Mouse (Mus musculus) midbrain, embryonic 15.5 days (tissue): ENCODE measurements at regions not wholly inside any gene's neighbourhood (a gene's known extent, or its start where the extent isn't known, plus 50 kb on each side); places are given as distances from the start of the nearest gene placed in this dataset.

ENCODE experiments used
- ATAC-seq: fragments of 200-750 bp; cut with Nextera tagmentation; replicated peaks from 2 replicates; pipeline ENCODE4 v1.8.0; 2017; ENCODE audit warnings: moderate TSS enrichment
- H3K27ac ChIP-seq: fragments of 300-500 bp; sonication (generic); 2 replicates; pipeline ENCODE4 v1.5.1; 2015; ENCODE audit warnings: mild to moderate bottlenecking, inconsistent platforms
- H3K27me3 ChIP-seq: fragments of 300-500 bp; sonication (generic); replicated peaks from 2 replicates; pipeline ENCODE4 v1.6.1; 2015; ENCODE audit warnings: inconsistent platforms
- H3K36me3 ChIP-seq: fragments of 300-500 bp; sonication (generic); replicated peaks from 2 replicates; pipeline ENCODE4 v1.6.1; 2015; ENCODE audit warnings: inconsistent platforms
- H3K4me1 ChIP-seq: fragments of 300-500 bp; sonication (generic); 2 replicates; pipeline ENCODE4 v1.6.1; 2015; ENCODE audit warnings: inconsistent platforms
- H3K4me2 ChIP-seq: fragments of 300-500 bp; sonication (generic); 2 replicates; pipeline ENCODE4 v1.6.1; 2015; ENCODE audit warnings: inconsistent platforms, mild to moderate bottlenecking, moderate library complexity
- H3K4me3 ChIP-seq: fragments of 300-500 bp; sonication (generic); 2 replicates; pipeline ENCODE4 v1.5.1; 2015; ENCODE audit warnings: mild to moderate bottlenecking, inconsistent platforms
- H3K9ac ChIP-seq: fragments of 300-500 bp; sonication (generic); 2 replicates; pipeline ENCODE4 v1.6.1; 2015; ENCODE audit warnings: mild to moderate bottlenecking, inconsistent platforms
- H3K9me3 ChIP-seq: fragments of 300-500 bp; sonication (generic); 2 replicates; pipeline ENCODE4 v1.6.1; 2016; ENCODE audit warnings: inconsistent platforms
- WGBS: fragments of 180-500 bp; shearing (Covaris S2); methylation state at CpG from one replicate; pipeline ENCODE4 v1.1.7; 2015; ENCODE audit warnings: mixed read lengths; 5-methylcytosine and 5-hydroxymethylcytosine counted together

DNA sequence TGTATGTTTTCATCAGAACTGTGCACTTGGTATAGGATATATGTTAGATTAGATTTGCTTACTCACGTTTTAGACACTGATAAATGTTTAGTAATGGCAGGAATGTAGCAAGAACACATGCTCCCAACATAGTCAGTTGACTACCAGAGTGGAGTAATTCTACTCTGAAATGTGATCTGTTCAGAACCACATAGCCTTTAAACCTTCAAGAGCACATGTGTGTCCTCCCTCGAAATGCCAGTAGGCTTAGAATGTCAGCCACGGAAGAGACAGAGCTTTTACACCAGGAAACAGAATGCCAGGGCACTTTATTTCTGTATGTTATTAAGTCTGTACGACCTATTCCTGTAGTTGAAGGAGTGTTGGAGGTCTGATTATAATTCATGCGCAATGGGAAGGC, 51.3 kb upstream of the Cd28 start:
- 87% methylated on average over 5 of the region's 5 CpGs for WGBS
- Histone ChIP-seq H3K9ac (no peak overlapping the region), H3K4me3 (no peak overlapping the region), H3K9me3 (no peaks in the 10 kb centered on the region), H3K36me3 (no peaks in the 10 kb centered on the region), H3K4me1 (peaks cover 4% of the 10 kb centered on the region; the same call in 1 of the 2 replicates), H3K27me3 (no peaks in the 10 kb centered on the region), H3K27ac (no peak overlapping the region), H3K4me2 (no peak overlapping the region)
- ATAC-seq, result no peak

DNA sequence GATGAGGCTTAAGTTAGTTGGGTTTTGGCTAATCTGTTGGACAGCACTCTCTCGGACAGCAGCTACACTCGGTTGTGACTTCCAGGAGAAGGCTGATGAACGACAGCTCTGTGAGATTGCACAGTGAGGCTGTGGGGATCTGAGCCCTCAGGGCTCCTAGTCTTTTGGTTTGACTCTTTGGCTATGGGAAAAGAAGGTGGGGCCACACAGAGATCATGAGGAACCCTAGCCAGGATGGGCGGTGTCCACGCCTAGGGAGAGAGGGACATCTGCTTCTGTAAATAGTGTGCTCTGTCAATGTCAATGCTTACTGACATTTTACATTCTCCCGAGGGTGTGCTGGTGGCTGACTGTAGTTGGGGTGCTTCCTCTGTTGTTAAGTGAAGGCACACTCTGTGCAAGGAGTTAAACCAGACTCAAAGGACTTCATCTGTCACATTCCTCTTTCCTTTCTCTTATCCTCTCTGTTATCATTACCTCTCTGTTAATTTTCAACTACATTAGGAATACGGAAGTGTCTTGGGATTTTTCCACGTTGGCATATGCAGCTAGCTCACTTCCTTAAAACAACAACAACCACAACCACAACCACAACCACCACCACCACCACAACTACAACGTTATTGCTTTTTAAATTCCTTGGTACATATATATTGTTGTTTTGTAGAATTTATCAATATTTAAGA, 54.2 kb upstream of the Cd28 start:
- H3K4me1 ChIP-seq, result no peaks in the 10 kb centered on the region
- no peak overlapping the region for H3K4me2 ChIP-seq
- ATAC-seq, result no peak
- H3K9ac ChIP-seq, result no peak overlapping the region
- H3K9me3 ChIP-seq, result no peaks in the 10 kb centered on the region
- no peaks in the 10 kb centered on the region for H3K27me3 ChIP-seq
- WGBS, result 78% methylated on average over 9 of the region's 9 CpGs
- H3K4me3 ChIP-seq, result no peak overlapping the region
- H3K27ac ChIP-seq, result no peak overlapping the region
- no peaks in the 10 kb centered on the region for H3K36me3 ChIP-seq

DNA sequence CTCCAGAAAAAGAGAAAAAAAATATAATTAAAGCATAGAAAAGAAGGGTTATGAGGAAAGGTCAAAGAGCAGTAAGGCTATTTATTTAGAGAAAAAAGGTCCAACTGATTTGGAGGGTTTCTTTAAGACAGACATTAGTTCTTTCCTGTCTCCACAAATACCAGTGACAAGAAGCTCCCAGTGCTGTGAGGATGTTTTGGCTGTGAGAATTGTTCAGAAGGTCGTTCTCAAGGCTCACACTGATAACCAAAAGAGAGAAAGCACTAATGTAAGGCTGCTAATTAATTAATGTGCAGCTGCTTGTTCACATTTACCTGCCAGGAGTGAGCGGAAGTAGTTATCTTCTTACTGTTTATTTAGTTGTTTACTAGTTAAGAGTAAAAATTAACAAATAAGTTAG, 54.7 kb upstream of the Cd28 start:
- Histone ChIP-seq H3K27ac (no peak overlapping the region), H3K9me3 (no peaks in the 10 kb centered on the region), H3K4me3 (no peak overlapping the region), H3K4me1 (no peaks in the 10 kb centered on the region), H3K9ac (no peak overlapping the region), H3K36me3 (no peaks in the 10 kb centered on the region), H3K4me2 (no peak overlapping the region), H3K27me3 (no peaks in the 10 kb centered on the region)
- 63% methylated on average over 2 of the region's 2 CpGs for WGBS
- ATAC-seq, result no peak

DNA sequence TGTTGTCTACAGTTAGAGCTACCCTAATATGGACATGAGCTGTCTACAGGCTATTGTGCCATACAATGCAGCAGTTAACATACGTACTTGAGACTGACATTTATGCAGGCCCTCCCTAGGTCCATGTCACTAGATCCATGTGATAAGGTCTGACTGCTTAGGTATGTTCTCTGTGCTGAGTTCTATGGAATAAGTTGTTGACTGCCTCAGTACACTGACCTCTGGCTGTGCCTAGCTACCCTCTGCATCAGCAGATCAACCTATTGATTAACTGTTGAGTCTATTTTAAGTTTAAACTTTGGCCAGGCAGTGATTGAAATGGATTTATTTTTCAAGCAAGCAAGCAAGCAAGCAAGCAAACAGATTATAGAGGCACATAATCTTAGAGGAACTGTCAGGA, 57.0 kb upstream of the Cd28 start:
- no peak for ATAC-seq
- Histone ChIP-seq H3K27me3 (no peaks in the 10 kb centered on the region), H3K9ac (no peak overlapping the region), H3K27ac (no peak overlapping the region), H3K9me3 (no peaks in the 10 kb centered on the region), H3K4me2 (no peak overlapping the region), H3K4me1 (no peaks in the 10 kb centered on the region), H3K4me3 (no peak overlapping the region), H3K36me3 (no peaks in the 10 kb centered on the region)
- WGBS, result 90% methylated on average over 1 of the region's 1 CpGs

- no peak overlapping the region for H3K27ac ChIP-seq
- H3K4me1 ChIP-seq, result no peaks in the 10 kb centered on the region
- no peak overlapping the region for H3K4me2 ChIP-seq
- no peaks in the 10 kb centered on the region for H3K36me3 ChIP-seq
- 74% methylated on average over 2 of the region's 2 CpGs for WGBS
- ATAC-seq, result no peak
- H3K27me3 ChIP-seq, result no peaks in the 10 kb centered on the region
- H3K4me3 ChIP-seq, result no peak overlapping the region
- no peaks in the 10 kb centered on the region for H3K9me3 ChIP-seq
- no peak overlapping the region for H3K9ac ChIP-seq
Observed at GRCm38 (mm10) chr1:60659041-60659440, 57.6 kb upstream of the Cd28 start.

- no peak for ATAC-seq
- no peak overlapping the region for H3K27ac ChIP-seq
- H3K4me3 ChIP-seq, result no peak overlapping the region
- no peaks in the 10 kb centered on the region for H3K27me3 ChIP-seq
- H3K4me1 ChIP-seq, result no peaks in the 10 kb centered on the region
- no peak overlapping the region for H3K9ac ChIP-seq
- no peak overlapping the region for H3K4me2 ChIP-seq
- WGBS, result 92% methylated on average over 4 of the region's 4 CpGs
- H3K9me3 ChIP-seq, result no peaks in the 10 kb centered on the region
- no peaks in the 10 kb centered on the region for H3K36me3 ChIP-seq
Observed at GRCm38 (mm10) chr1:60658383-60658782, 58.2 kb upstream of the Cd28 start.

DNA sequence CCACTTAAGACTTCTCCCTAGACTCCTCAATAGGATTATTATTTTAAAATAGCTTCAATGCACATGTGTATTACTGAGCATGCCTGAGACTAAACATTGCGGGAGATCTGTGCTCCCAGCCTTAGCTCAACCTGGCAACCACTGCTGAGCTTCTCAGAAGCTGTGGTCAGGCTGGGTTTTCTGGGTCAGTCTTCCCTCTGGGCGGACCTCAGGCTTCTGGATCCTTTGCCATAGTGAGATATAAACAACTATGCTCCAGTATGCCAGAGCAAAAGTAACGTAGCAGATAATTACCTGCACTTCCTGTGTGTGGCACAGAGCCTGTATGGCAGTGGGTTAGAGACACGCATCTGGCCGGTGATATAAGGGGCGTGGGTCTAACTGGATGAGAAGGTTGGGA, 59.1 kb upstream of the Cd28 start:
- Histone ChIP-seq H3K27ac (no peak overlapping the region), H3K4me3 (no peak overlapping the region), H3K9me3 (no peaks in the 10 kb centered on the region), H3K36me3 (no peaks in the 10 kb centered on the region), H3K4me2 (no peak overlapping the region), H3K4me1 (no peaks in the 10 kb centered on the region), H3K9ac (no peak overlapping the region), H3K27me3 (no peaks in the 10 kb centered on the region)
- no peak for ATAC-seq
- WGBS, result 90% methylated on average over 6 of the region's 6 CpGs

DNA sequence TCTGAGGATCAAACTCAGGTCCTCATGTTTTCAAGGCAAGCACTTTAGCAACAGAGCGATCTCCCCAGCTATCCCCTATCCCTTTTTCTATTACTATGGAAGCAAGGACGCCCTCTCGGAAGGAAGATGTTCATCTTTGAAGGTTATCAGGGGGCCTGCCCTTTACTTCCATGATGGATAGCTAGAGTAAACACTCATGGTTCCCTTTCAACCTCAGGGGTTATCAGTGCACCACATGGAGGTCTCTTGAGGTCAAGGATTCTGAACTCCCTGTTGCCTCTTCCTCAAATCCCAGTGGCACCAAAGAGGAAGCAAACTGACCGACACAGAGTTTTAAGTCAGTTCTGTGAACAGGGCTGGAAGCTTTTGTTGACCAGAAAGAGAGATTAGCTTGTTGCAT, 59.6 kb upstream of the Cd28 start:
- no peak for ATAC-seq
- Histone ChIP-seq H3K9ac (no peak overlapping the region), H3K27ac (no peak overlapping the region), H3K4me3 (no peak overlapping the region), H3K9me3 (no peaks in the 10 kb centered on the region), H3K4me1 (no peaks in the 10 kb centered on the region), H3K27me3 (no peaks in the 10 kb centered on the region), H3K4me2 (no peak overlapping the region), H3K36me3 (no peaks in the 10 kb centered on the region)
- WGBS, result 77% methylated on average over 4 of the region's 4 CpGs

GRCm38 (mm10) chr1:60655691-60656595, 60.7 kb upstream of the Cd28 start:
- Histone ChIP-seq H3K4me2 (no peak overlapping the region), H3K27ac (no peak overlapping the region), H3K27me3 (no peaks in the 10 kb centered on the region), H3K4me3 (no peak overlapping the region), H3K9ac (no peak overlapping the region), H3K4me1 (no peaks in the 10 kb centered on the region), H3K36me3 (no peaks in the 10 kb centered on the region), H3K9me3 (no peaks in the 10 kb centered on the region)
- no peak for ATAC-seq
- 83% methylated on average over 6 of the region's 6 CpGs for WGBS

GRCm38 (mm10) chr1:60655206-60655605, 61.4 kb upstream of the Cd28 start:
- no peaks in the 10 kb centered on the region for H3K27me3 ChIP-seq
- no peak overlapping the region for H3K27ac ChIP-seq
- 52% methylated on average over 2 of the region's 2 CpGs for WGBS
- no peaks in the 10 kb centered on the region for H3K9me3 ChIP-seq
- no peak overlapping the region for H3K4me3 ChIP-seq
- no peak overlapping the region for H3K9ac ChIP-seq
- H3K36me3 ChIP-seq, result no peaks in the 10 kb centered on the region
- ATAC-seq, result no peak
- H3K4me1 ChIP-seq, result no peaks in the 10 kb centered on the region
- no peak overlapping the region for H3K4me2 ChIP-seq

DNA sequence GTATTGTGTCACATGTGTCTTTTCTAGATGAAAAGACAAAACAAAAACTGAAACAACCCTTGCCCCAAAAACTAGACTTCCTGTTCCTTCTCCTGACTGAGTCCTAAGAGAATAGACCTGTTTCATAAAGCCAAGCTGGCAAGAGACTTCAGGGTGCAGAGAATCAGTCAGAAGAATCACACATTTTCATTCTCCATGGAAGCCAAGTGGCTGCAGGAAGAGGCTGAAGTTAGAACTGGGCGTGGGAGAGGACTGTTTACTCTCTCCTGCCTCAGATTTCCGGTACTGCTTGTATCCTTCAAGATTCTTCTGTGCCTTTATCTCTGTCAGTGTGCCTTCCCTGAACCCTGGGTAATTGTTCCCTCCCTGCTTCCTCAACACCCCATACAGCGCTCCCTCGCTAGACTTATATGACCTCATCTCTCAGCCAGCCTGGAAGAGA, 64.0 kb upstream of the Cd28 start:
- no peak for ATAC-seq
- no peaks in the 10 kb centered on the region for H3K9me3 ChIP-seq
- no peak overlapping the region for H3K4me2 ChIP-seq
- no peaks in the 10 kb centered on the region for H3K36me3 ChIP-seq
- H3K4me1 ChIP-seq, result no peaks in the 10 kb centered on the region
- no peak overlapping the region for H3K9ac ChIP-seq
- H3K27me3 ChIP-seq, result no peaks in the 10 kb centered on the region
- H3K4me3 ChIP-seq, result no peak overlapping the region
- 79% methylated on average over 4 of the region's 4 CpGs for WGBS
- H3K27ac ChIP-seq, result no peak overlapping the region

DNA sequence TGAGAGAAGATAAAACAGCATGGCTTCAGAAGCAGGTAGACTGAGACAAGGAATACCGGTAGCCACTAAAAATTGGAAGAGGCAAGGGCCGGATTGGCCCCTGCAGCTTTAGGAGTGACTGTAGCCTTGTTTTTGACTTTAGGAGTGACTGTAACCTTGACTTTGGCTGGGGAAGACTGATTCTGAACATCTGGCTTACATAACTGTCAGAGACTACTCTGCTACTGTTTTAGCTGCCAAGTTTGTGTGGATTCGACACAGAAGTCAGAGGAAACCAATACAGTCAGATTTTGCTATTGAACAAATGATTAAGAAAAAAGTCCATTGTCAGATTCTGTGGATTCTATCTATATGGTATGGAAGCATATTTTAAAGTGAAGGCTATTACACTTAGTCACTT, 66.4 kb upstream of the Cd28 start:
- no peak for ATAC-seq
- no peaks in the 10 kb centered on the region for H3K27me3 ChIP-seq
- no peak overlapping the region for H3K27ac ChIP-seq
- H3K9me3 ChIP-seq, result no peaks in the 10 kb centered on the region
- no peak overlapping the region for H3K9ac ChIP-seq
- 86% methylated on average over 3 of the region's 3 CpGs for WGBS
- no peaks in the 10 kb centered on the region for H3K4me1 ChIP-seq
- no peaks in the 10 kb centered on the region for H3K36me3 ChIP-seq
- H3K4me2 ChIP-seq, result no peak overlapping the region
- no peak overlapping the region for H3K4me3 ChIP-seq
